Mouse (Mus musculus) heart, postnatal 0 days (tissue): ENCODE results near the gene Pla1a. TPM values are rescaled to one million over a fixed set of nuclear protein-coding genes. Genes with fewer than 3 reads are reported as not detected.

Experiments used
- ATAC-seq: fragments of 200-750 bp; cut with Nextera tagmentation; 2 replicates; pipeline ENCODE4 v1.8.0; 2017; ENCODE audit warnings: low read depth, moderate number of reproducible peaks, moderate library complexity; ENCODE audit not compliant: insufficient read depth
- DNase-seq: peaks from one replicate; pipeline ENCODE4 v3.0.0-alpha.2; 2016; ENCODE audit warnings: low spot score
- H3K27ac ChIP-seq: fragments of 300-500 bp; sonication (generic); 2 replicates; pipeline ENCODE4 v1.5.1; 2014; ENCODE audit warnings: low read depth, mild to moderate bottlenecking
- H3K27me3 ChIP-seq: fragments of 300-500 bp; sonication (generic); 2 replicates; pipeline ENCODE4 v1.6.1; 2014; ENCODE audit warnings: low read length, mixed read lengths; ENCODE audit not compliant: control insufficient read depth, insufficient read depth
- H3K36me3 ChIP-seq: fragments of 300-500 bp; sonication (generic); replicated peaks from 2 replicates; pipeline ENCODE4 v1.6.1; 2014; ENCODE audit warnings: low read length, mixed read lengths; ENCODE audit not compliant: control insufficient read depth, insufficient read depth
- H3K4me1 ChIP-seq: fragments of 300-500 bp; sonication (generic); 2 replicates; pipeline ENCODE4 v1.6.1; 2014; ENCODE audit warnings: antibody characterized with exemption; ENCODE audit not compliant: control insufficient read depth, insufficient read depth
- H3K4me2 ChIP-seq: fragments of 300-500 bp; sonication (generic); 2 replicates; pipeline ENCODE4 v1.6.1; 2014; ENCODE audit warnings: low read depth, mild to moderate bottlenecking, low read length, moderate library complexity
- H3K4me3 ChIP-seq: fragments of 300-500 bp; sonication (generic); 2 replicates; pipeline ENCODE4 v1.5.1; 2014; ENCODE audit warnings: low read depth, low read length
- H3K9ac ChIP-seq: fragments of 300-500 bp; sonication (generic); replicated peaks from 2 replicates; pipeline ENCODE4 v1.6.1; 2014; ENCODE audit warnings: low read depth, low read length, mixed read lengths
- H3K9me3 ChIP-seq: fragments of 300-500 bp; sonication (generic); replicated peaks from 2 replicates; pipeline ENCODE4 v1.6.1; 2016; ENCODE audit warnings: low read length; ENCODE audit not compliant: control insufficient read depth
- CTCF ChIP-seq: IDR thresholded peaks from 2 replicates; pipeline ENCODE4 v1.5.1; 2016; ENCODE audit warnings: antibody characterized with exemption, control low read depth, low read depth
- EP300 ChIP-seq: IDR thresholded peaks from 2 replicates; pipeline ENCODE4 v1.6.1; 2016; ENCODE audit warnings: antibody characterized with exemption, low read depth
- WGBS: fragments of 180-500 bp; shearing (Covaris S2); extraction: QIAGEN DNeasy Blood & Tissue Kit; methylation state at CpG from one replicate; pipeline ENCODE4 v1.1.7; 2014; 5-methylcytosine and 5-hydroxymethylcytosine counted together
- polyA plus RNA-seq: library from polyadenylated mRNA; unstranded; fragments of >200 nt; fragmentation: Nextera tagmentation; extraction: Ambion mirVana; gene quantifications from 2 replicates; pipeline ENCODE4 v1.2.1, GENCODE M21; 2015
- total RNA-seq: library from RNA; depleted of rRNA; stranded (reverse); fragments of >200 nt; gene quantifications from 2 replicates; pipeline ENCODE4 v1.2.3, GENCODE M21; 2014; ENCODE audit warnings: low replicate concordance

The Pla1a gene
- total and polyA plus RNA-seq, 2 experiments from 2014 or later = 4.9 to 13.4 TPM

DNA sequence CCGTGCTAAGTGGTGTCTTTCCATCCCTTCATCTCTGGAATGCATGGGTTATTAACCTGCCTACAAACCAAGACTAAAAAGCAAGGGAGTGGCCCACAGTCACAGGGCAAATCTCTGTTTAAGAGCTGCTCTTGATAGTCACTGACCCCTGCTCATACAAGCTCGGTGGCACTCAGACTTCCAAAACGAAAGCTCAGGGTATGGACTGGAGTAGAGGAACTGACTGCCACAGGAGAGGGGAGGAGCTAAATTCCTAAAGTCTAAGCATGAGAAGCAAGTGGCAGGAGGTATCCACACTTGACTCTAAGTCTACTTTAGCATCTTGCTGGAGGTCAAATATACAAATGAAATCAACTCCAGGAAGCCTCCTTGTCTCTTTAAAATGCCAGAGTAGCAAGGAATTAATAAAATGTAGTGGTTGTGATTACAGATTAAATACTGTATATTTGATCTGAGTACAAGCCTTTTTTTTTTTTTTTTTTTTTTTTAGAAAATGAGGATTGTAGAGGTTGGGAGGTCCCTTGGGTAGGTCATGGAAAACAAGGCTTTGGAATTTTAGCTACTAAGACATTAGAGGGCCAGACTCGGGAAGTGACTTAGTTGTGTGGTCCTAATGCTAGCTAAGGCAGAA lies 42.9 kb upstream of the Pla1a start:
- ATAC-seq (peak; percentile 57), DNase-seq (peak; percentile 13)
- peak overlapping the region; percentile 50; the same call in 1 of the 2 replicates for H3K9ac ChIP-seq
- H3K4me1 ChIP-seq = peaks cover 12% of the 10 kb centered on the region
- peak overlapping the region; percentile 89 for H3K27ac ChIP-seq
- no peaks in the 10 kb centered on the region for H3K27me3 ChIP-seq
- H3K9me3 ChIP-seq = no peaks in the 10 kb centered on the region
- TF ChIP-seq CTCF (no peak), EP300 (no peak)
- peak overlapping the region; percentile 77 for H3K4me2 ChIP-seq
- 19% methylated on average over 4 of the region's 4 CpGs for WGBS
- peak overlapping the region; percentile 46 for H3K4me3 ChIP-seq
- H3K36me3 ChIP-seq = no peaks in the 10 kb centered on the region

DNA sequence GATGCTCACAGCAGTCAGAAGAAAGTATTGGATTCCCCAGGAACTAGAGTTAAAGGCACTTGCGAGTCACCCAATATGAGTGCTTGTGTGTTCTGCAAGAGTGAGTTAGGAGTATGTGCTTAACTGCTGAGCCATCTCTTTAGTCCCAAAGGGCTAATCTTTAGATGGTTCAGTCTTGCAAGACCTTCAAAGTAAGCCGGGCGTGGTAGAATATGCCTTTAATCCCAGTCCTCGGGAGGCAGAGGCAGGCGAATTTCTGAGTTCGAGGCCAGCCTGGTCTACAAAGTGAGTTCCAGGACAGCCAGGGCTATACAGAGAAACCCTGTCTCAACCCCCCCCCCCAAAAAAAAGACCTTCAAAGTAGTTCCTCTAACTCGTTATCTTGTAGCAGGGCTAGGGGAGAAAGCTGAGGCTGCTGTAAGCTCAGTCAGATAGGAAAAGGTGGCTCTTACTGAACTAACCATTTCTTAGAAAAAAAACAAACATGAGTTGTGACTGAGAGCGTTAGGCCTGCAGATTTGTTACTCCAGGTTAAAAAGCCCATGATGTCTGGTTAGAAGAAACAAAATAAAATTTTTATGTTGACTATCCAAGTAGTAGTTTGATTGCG lies 41.8 kb upstream of the Pla1a start:
- no peak overlapping the region for H3K27ac ChIP-seq
- H3K4me1 ChIP-seq = peaks cover 12% of the 10 kb centered on the region
- no peaks in the 10 kb centered on the region for H3K9me3 ChIP-seq
- ATAC-seq = no peak
- WGBS = 89% methylated on average over 9 of the region's 9 CpGs
- no peak overlapping the region for H3K9ac ChIP-seq
- H3K36me3 ChIP-seq = no peaks in the 10 kb centered on the region
- TF ChIP-seq CTCF = no peak
- no peak for TF ChIP-seq EP300
- H3K27me3 ChIP-seq = no peaks in the 10 kb centered on the region
- H3K4me3 ChIP-seq = no peak overlapping the region
- no peak for DNase-seq
- H3K4me2 ChIP-seq = no peak overlapping the region

DNA sequence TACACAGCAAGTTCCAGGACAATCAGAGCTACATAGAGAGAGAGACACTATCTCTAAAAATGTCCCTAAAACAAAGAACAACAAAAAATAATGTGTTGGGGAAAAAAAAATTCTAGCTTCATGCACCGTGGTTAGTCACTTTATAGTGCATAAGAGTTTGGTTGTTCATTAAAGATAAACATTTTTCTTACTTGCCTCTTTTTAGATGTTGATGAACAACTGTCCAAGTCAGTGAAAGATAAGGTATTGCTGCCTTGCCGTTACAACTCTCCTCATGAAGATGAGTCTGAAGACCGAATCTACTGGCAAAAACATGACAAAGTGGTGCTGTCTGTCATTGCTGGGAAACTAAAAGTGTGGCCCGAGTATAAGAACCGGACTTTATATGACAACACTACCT lies 40.7 kb upstream of the Pla1a start:
- ATAC-seq = no peak

DNA sequence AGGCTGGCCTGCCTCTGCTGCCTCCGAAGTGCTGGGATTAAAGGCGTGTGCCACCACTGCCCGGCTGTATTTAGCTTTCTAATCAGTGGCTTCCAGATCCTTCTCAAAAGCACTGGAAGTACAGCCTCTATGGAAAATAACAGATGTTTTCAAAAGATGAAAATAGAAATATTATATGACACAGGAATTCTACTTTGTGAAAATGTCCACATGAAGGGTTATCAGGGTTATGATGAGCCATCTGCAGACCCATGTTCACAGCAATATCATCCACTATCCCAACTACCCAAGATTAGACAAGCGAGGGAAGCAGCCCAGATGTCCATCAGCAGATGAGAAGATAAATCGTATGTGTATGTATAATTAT lies 39.5 kb upstream of the Pla1a start:
- Histone ChIP-seq H3K4me2 (no peak overlapping the region), H3K36me3 (no peaks in the 10 kb centered on the region), H3K9me3 (no peaks in the 10 kb centered on the region), H3K4me3 (no peak overlapping the region), H3K27me3 (no peaks in the 10 kb centered on the region), H3K27ac (no peak overlapping the region), H3K9ac (no peak overlapping the region), H3K4me1 (peaks cover 16% of the 10 kb centered on the region)
- ATAC-seq (no peak), DNase-seq (no peak)
- WGBS = 75% methylated on average over 5 of the region's 5 CpGs
- no peak for TF ChIP-seq CTCF
- TF ChIP-seq EP300 = no peak

More for the DNA sequence above, 40.7 kb upstream of the Pla1a start:
- Histone ChIP-seq H3K27ac (no peak overlapping the region), H3K4me2 (no peak overlapping the region), H3K4me1 (peaks cover 12% of the 10 kb centered on the region), H3K36me3 (no peaks in the 10 kb centered on the region), H3K4me3 (no peak overlapping the region), H3K9ac (no peak overlapping the region), H3K9me3 (no peaks in the 10 kb centered on the region), H3K27me3 (no peaks in the 10 kb centered on the region)
- 86% methylated on average over 5 of the region's 5 CpGs for WGBS
- no peak for DNase-seq
- TF ChIP-seq EP300 = no peak
- no peak for TF ChIP-seq CTCF

DNA sequence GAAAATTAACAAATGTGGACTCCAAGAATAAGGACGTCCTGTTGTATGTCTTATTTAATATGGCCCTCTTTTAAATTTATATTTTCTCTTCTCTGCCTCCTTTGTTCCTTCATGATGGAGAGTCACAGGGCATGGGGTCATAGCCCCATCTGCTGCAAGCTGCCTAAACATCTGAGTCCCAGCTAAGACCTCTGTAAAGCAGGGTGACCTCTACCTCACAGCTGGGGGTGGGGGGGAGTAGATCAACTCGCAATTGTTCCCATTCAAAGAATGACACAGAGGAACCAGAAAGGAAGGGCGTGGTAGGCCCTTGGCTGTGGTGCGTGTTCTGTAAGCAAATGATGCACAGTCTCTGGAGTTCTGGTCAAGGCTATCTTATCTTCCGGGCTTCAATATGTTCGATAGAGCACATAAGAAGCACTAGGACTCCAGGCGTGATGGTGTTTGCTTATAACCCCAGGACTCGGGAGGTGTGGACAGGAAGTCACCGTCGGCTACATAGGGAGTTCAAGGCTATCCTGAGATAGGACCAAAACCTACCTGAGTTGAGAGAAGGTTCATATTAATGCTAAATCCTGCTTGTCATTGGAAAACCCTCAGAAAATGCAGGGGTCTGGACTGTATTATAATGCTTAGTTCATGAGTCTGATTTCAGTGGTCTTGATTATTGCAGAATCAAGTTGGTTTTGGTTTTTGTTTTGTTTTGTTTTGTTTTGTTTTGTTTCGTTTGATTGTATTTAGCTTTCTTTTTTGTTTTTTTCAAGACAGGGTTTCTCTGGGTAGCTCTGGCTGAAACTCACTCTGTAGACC lies 39.0 kb upstream of the Pla1a start:
- Histone ChIP-seq H3K4me1 (peaks cover 12% of the 10 kb centered on the region), H3K27ac (no peak overlapping the region), H3K27me3 (no peaks in the 10 kb centered on the region), H3K4me3 (no peak overlapping the region), H3K4me2 (no peak overlapping the region), H3K9me3 (no peaks in the 10 kb centered on the region), H3K36me3 (no peaks in the 10 kb centered on the region), H3K9ac (no peak overlapping the region)
- no peak for TF ChIP-seq CTCF
- no peak for TF ChIP-seq EP300
- no peak for DNase-seq
- no peak for ATAC-seq
- WGBS = 68% methylated on average over 11 of the region's 11 CpGs
